Mouse (Mus musculus) left cerebral cortex, adult 2 months (tissue): ENCODE measurements around the gene Nfkbil1. TPM values are rescaled to one million over a fixed set of nuclear protein-coding genes. Genes with fewer than 3 reads are reported as not detected.

Experiments
- DNase-seq, 2 experiments: peaks; one replicate each; pipeline ENCODE4 v3.0.0; 2021 to 2022; ENCODE audit warnings: low spot score in 2 of 2, mixed read lengths in 1 of 2; ENCODE audit errors: extremely low spot score in 1 of 2
- H3K27ac ChIP-seq: fragments of 200-600 bp; 2 replicates; pipeline ENCODE4 v1.8.1; 2022
- H3K4me3 ChIP-seq: fragments of 200-600 bp; 2 replicates; pipeline ENCODE4 v1.8.1; 2022
- CTCF ChIP-seq: fragments of 200-600 bp; IDR thresholded peaks from 2 replicates; pipeline ENCODE4 v1.8.1; 2022; ENCODE audit warnings: antibody characterized with exemption, mild to moderate bottlenecking, moderate library complexity
- intact Hi-C: fragments of 180-260 bp; cut with DNase I; formaldehyde crosslinking; loops from one replicate; pipeline ENCODE4 v1.15.1; 2025
- total RNA-seq, 2 experiments: library from RNA; stranded (reverse); gene quantifications; 2 replicates each; pipeline ENCODE4 v1.2.3; 2021

The Nfkbil1 gene
- total RNA-seq, 2 experiments from 2014 or later, result 13.0 to 16.1 TPM

- Histone ChIP-seq H3K27ac (peak within 1 kb of the TSS; percentile 96), H3K4me3 (peak within 1 kb of the TSS; percentile 68)
- no peak for DNase-seq
- TF ChIP-seq CTCF, result no peak
- intact Hi-C loops, result loop anchor here (5.0 to 10.0 kb wide), 2 partner anchors 209 to 341 kb away; partner anchors contain the start of gene Sapcd1
These were observed 2.2 kb downstream of the Nfkbil1 start, which contains the start of gene Atp6v1g2 for GRCm38 (mm10) chr17:35233114-35233980. Gene Atp6v1g2 (plus strand): TSS chr17:35233660.

- H3K4me3 ChIP-seq, result no peak overlapping the region
- no peak for TF ChIP-seq CTCF
- peak overlapping the region; percentile 0; the same call in 1 of the 2 replicates for H3K27ac ChIP-seq
- intact Hi-C loops, result loop anchor here (1.0 to 10.0 kb wide), 4 partner anchors 54 to 340 kb away; partner anchors contain the start of gene Sapcd1
- no peak for DNase-seq
These were observed 2.9 kb downstream of the Nfkbil1 start for GRCm38 (mm10) chr17:35232659-35233058.

GRCm38 (mm10) chr17:35232043-35232442 is 3.5 kb downstream of the Nfkbil1 start:
- DNase-seq, result peak; percentile 79 to 87
- TF ChIP-seq CTCF, result peak; percentile 92
- H3K27ac ChIP-seq, result peak overlapping the region; percentile 0; the same call in 1 of the 2 replicates
- no peak overlapping the region for H3K4me3 ChIP-seq
- intact Hi-C loops, result loop anchor here (1.0 to 10.0 kb wide), 4 partner anchors 54 to 340 kb away; partner anchors contain the start of gene Sapcd1

- TF ChIP-seq CTCF, result no peak
- H3K27ac ChIP-seq, result no peak overlapping the region
- H3K4me3 ChIP-seq, result no peak overlapping the region
- intact Hi-C loops, result loop anchor here (5.0 to 10.0 kb wide), 2 partner anchors 206 to 339 kb away; partner anchors contain the start of gene Sapcd1
- DNase-seq, result no peak
These were observed 4.6 kb downstream of the Nfkbil1 start for GRCm38 (mm10) chr17:35231022-35231421.

GRCm38 (mm10) chr17:35226561-35227046 is 9.0 kb downstream of the Nfkbil1 start:
- Histone ChIP-seq H3K27ac (no peak overlapping the region), H3K4me3 (no peak overlapping the region)
- intact Hi-C loops, result no loop called here
- no peak for DNase-seq
- TF ChIP-seq CTCF, result no peak

GRCm38 (mm10) chr17:35225456-35225855 is 10.1 kb downstream of the Nfkbil1 start:
- intact Hi-C loops, result no loop called here
- no peak for DNase-seq
- no peak overlapping the region for H3K27ac ChIP-seq
- H3K4me3 ChIP-seq, result no peak overlapping the region
- no peak for TF ChIP-seq CTCF

- DNase-seq, result no peak
- H3K27ac ChIP-seq, result no peak overlapping the region
- intact Hi-C loops, result no loop called here
- no peak overlapping the region for H3K4me3 ChIP-seq
- TF ChIP-seq CTCF, result no peak; the same call in 1 of the 2 replicates
These were observed 11.0 kb downstream of the Nfkbil1 start for GRCm38 (mm10) chr17:35224641-35225040.

GRCm38 (mm10) chr17:35222299-35222698 is 13.3 kb downstream of the Nfkbil1 start:
- H3K27ac ChIP-seq, result no peak overlapping the region
- DNase-seq, result no peak
- intact Hi-C loops, result no loop called here
- H3K4me3 ChIP-seq, result no peak overlapping the region
- TF ChIP-seq CTCF, result no peak

GRCm38 (mm10) chr17:35220156-35220952 is 15.2 kb downstream of the Nfkbil1 start, which contains the start of gene Gm16181:
Gene Gm16181 (plus strand): TSS chr17:35220834.
- intact Hi-C loops, result no loop called here
- no peak within 1 kb of the TSS for H3K4me3 ChIP-seq
- DNase-seq, result no peak
- TF ChIP-seq CTCF, result no peak
- H3K27ac ChIP-seq, result 0 out of 2 replicates have a peak within 1 kb of the TSS, but pooled peaks have one; percentile 4

- H3K27ac ChIP-seq, result 0 out of 2 replicates have a peak overlapping the region, but pooled peaks have one; percentile 4
- no peak for DNase-seq
- H3K4me3 ChIP-seq, result no peak overlapping the region
- intact Hi-C loops, result no loop called here
- no peak for TF ChIP-seq CTCF
These were observed 16.0 kb downstream of the Nfkbil1 start for GRCm38 (mm10) chr17:35219601-35220041.

GRCm38 (mm10) chr17:35218516-35219193 is 16.9 kb downstream of the Nfkbil1 start:
- Histone ChIP-seq H3K4me3 (no peak overlapping the region), H3K27ac (peak overlapping the region; percentile 7; the same call in 1 of the 2 replicates)
- TF ChIP-seq CTCF, result no peak
- intact Hi-C loops, result no loop called here
- DNase-seq, result no peak
